7 mouse cellular contexts compared by ENCODE assay signal in the genomic region with DNA sequence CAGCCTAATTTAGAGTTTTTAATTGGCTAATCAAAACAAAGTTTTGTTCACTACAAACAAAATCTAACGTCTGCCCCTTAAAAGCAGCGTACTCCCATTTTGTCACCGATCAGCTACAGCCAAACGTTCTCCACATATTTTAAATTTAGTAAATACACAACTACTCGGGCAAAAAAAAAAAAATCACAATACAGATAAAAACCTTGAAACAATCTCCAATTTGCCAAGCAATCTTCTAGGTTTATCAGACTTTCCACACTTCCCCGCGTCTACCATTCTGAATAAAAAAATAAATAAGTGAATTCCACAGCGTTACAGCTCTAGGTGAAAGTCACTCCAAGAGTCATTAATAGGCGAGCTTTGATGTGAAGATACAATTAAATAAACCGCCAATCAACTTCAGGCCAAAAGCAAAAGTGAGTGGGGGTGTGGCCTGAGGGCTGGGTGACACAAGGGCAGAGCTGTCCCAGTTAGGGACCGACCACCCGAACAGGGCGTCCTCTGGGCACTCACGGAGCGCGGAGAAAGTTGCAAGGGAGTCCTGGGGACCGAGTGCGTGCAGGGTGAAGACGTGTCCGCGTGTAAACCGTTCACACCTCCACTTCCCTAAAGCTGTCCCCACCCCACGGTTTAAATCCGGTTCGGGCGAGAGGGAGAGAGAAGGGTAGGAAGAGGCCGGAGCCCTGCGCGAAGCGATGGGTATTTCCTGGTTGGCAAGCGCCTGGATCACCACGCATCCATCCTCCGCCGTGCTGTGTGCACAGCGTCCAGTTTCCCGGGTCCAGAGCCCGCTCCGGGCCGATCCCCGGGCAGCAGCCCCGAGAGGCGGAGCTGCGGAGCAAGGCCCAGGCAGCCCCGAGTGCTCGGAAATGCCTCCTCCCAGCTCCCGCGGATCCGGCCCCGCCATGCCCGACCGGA. TPM values are rescaled to one million over a fixed set of nuclear protein-coding genes. Genes with fewer than 3 reads are reported as not detected.
DNase-seq lines count a peak whose midpoint lies in the region; ATAC-seq lines count a peak whose summit lies in the region.

No protein-coding gene starts in this region.

- H3K9ac ChIP-seq in intestine, embryonic 15.5 days = peak overlapping the region; percentile 93

- intact Hi-C loops in left cerebral cortex, postnatal 36 days (cut with DNase I) = loop anchor here (5.0 kb wide), 1 partner anchor 219 kb away; a partner anchor contains a TSS

- H3K4me3 ChIP-seq in intestine, embryonic 15.5 days (replicated peaks) = peak overlapping the region; percentile 93
- peak overlapping the region; percentile 96 for H3K4me3 ChIP-seq in midbrain, embryonic 10.5 days

- peak overlapping the region; percentile 49 for H3K4me2 ChIP-seq in intestine, embryonic 15.5 days (replicated peaks)

- ATAC-seq in intestine, embryonic 15.5 days = peak; percentile 90

- WGBS in intestine, embryonic 15.5 days = 3% methylated on average over 51 of the region's 51 CpGs
- 7% methylated on average over 51 of the region's 51 CpGs for WGBS in midbrain, embryonic 10.5 days

- no peaks in the 10 kb centered on the region for H3K36me3 ChIP-seq in intestine, embryonic 15.5 days
- no peaks in the 10 kb centered on the region; the same call in 1 of the 2 replicates for H3K36me3 ChIP-seq in midbrain, embryonic 10.5 days

- H3K27me3 ChIP-seq in intestine, embryonic 15.5 days (replicated peaks) = no peaks in the 10 kb centered on the region
- H3K27me3 ChIP-seq in midbrain, embryonic 10.5 days (ENCODE audit: low read depth, poor library complexity, severe bottlenecking) = no peaks in the 10 kb centered on the region

- no peaks in the 10 kb centered on the region for H3K9me3 ChIP-seq in intestine, embryonic 15.5 days
- no peaks in the 10 kb centered on the region for H3K9me3 ChIP-seq in midbrain, embryonic 10.5 days (replicated peaks)

- DNase-seq in adrenal gland, adult 8-10 months = peak; percentile 63
- peak; percentile 80 for DNase-seq in embryo, embryonic 11 days
- peak; percentile 70 for DNase-seq in gastrocnemius, postnatal 25 days
- DNase-seq in left cerebral cortex, postnatal 36 days (ENCODE audit: low spot score in 2 of 2) = peak; percentile 77
- peak; percentile 75 for DNase-seq in midbrain, embryonic 10.5 days (ENCODE audit: low spot score)
- DNase-seq in spleen, adult 12 weeks (ENCODE audit: low spot score) = peak; percentile 64

- peak overlapping the region; percentile 99 for H3K27ac ChIP-seq in intestine, embryonic 15.5 days
- peak overlapping the region; percentile 97 for H3K27ac ChIP-seq in midbrain, embryonic 10.5 days (replicated peaks)

- H3K4me1 ChIP-seq in intestine, embryonic 15.5 days (replicated peaks) = peaks cover 16% of the 10 kb centered on the region
- H3K4me1 ChIP-seq in midbrain, embryonic 10.5 days = peaks cover 39% of the 10 kb centered on the region

RNA-seq across cellular contexts. Expression of a gene that starts 0.8 kb away (rescaled TPM):
- 100 to 1,000 TPM; 163 to 188 (median 173) TPM for total RNA-seq in adrenal gland, adult 8-10 months (2022)
- total RNA-seq in gastrocnemius, postnatal 25 days (2021) = 10 to 100 TPM; 62.1 to 62.8 TPM
- 151 and 167 TPM in 2 replicates for polyA plus RNA-seq in intestine, embryonic 15.5 days (2015; fragmentation: Nextera tagmentation; extraction: Ambion mirVana)
- total RNA-seq in left cerebral cortex, postnatal 36 days (2021) = 100 to 1,000 TPM; 128 to 130 TPM
- polyA plus RNA-seq in midbrain, embryonic 10.5 days (2016; fragmentation: Nextera tagmentation; extraction: Ambion mirVana) = 96.0 and 99.0 TPM in 2 replicates

RNA-seq across cellular contexts. Expression of a gene that starts 56.3 kb away (rescaled TPM):
- under 1 TPM in 1 of 4 experiments, not detected in 3; 0.07 TPM for total RNA-seq in adrenal gland, adult 8-10 months (2022)
- total RNA-seq in gastrocnemius, postnatal 25 days (2021) = under 1 TPM in 1 of 2 experiments, not detected in 1; 0.24 TPM
- polyA plus RNA-seq in intestine, embryonic 15.5 days (2015; fragmentation: Nextera tagmentation; extraction: Ambion mirVana) = 0.04 and 0.09 TPM in 2 replicates
- total RNA-seq in left cerebral cortex, postnatal 36 days (2021) = 1 to 10 TPM; 1.1 TPM
- polyA plus RNA-seq in midbrain, embryonic 10.5 days (2016; fragmentation: Nextera tagmentation; extraction: Ambion mirVana) = 0.53 and 0.58 TPM in 2 replicates

Comparison
In these comparisons a context has a peak if more than half of its experiments do, and no peak if none do; other contexts are left out.
1. Peak in every context shown above with its lines: DNase-seq, ATAC-seq, H3K4me3 ChIP-seq and H3K27ac ChIP-seq.